Mouse (Mus musculus) G1E (cell line): ENCODE measurements around the gene Calcrl.

ENCODE experiments used
- CTCF ChIP-seq: IDR thresholded peaks from 2 replicates; pipeline ENCODE4 v1.5.1; 2012; ENCODE audit warnings: low read depth, low read length, inconsistent platforms, mixed read lengths
- GATA1 ChIP-seq: IDR thresholded peaks from 2 replicates; pipeline ENCODE4 v1.6.1; 2012; ENCODE audit warnings: borderline replicate concordance, low read length, inconsistent platforms, mixed read lengths
- GATA2 ChIP-seq: IDR thresholded peaks from 2 replicates; pipeline ENCODE4 v1.6.1; 2012; ENCODE audit warnings: low read depth, low read length, inconsistent platforms, borderline replicate concordance
- TAL1 ChIP-seq: conservative IDR thresholded peaks from 2 replicates; pipeline ENCODE4 v1.6.1; 2012; ENCODE audit warnings: low read depth, low read length, inconsistent platforms, mixed read lengths

DNA sequence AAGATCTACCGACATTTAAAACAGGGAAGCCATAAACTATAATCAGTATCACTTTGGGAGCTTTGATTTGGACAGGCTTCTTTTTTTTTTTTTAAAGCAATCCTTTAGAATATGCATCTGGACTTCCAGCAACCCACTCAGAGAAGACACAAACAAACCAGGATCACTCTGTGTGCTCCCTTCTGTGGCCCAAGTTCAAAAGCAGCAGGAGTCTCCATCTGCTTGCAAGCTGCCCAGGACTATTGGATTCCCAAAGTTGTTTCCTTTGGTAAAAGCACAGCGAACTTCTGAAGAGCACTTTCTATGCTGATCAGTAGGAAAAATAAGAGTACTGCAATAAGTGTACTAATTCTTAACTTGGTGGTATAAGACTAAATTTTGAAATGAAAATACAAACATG is 130.6 kb downstream of the Calcrl start:
- TF ChIP-seq CTCF, result no peak
- TF ChIP-seq GATA1, result no peak
- TF ChIP-seq TAL1, result no peak
- TF ChIP-seq GATA2, result no peak
